Mouse (Mus musculus): ENCODE measurements at regions not wholly inside any gene's neighbourhood (a gene's known extent, or its start where the extent isn't known, plus 50 kb on each side); places are given as distances from the start of the nearest gene placed in this dataset.

DNA sequence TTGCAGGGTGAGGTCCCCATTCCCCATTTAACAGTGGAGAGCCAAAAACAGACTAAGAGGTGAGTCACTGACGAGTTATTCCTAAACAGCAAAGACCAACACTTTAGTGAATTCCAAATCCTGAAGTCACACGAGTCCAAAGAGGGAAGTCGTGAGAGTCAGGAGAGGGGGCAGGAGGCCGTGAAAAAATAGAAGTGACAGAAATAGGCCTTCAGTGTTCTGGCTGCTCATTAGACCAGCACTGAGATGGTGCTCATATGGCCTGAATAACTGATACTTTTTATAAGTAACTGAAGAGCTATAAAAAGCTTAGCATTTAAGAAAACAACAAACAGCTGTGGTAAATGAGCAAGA, 68.5 kb upstream of the Bach2 start:
- no peak for TF ChIP-seq CTCF (IDR thresholded peaks at IDR 0.05)
- no peak for TF ChIP-seq EP300 (IDR thresholded peaks at IDR 0.05)

Data from lung, postnatal 0 days (tissue).